In genomic region chr12:17253069-17253468, GRCm38 (mm10) we compare ENCODE assay signal across 8 mouse cellular contexts. TPM values are rescaled to one million over a fixed set of nuclear protein-coding genes. Genes with fewer than 3 reads are reported as not detected.
DNase-seq lines count a peak whose midpoint lies in the region; ATAC-seq and TF ChIP-seq lines count a peak whose summit lies in the region.

No protein-coding gene starts in this region.

- 13% methylated on average over 9 of the region's 9 CpGs for WGBS in intestine, postnatal 0 days
- 10% methylated on average over 9 of the region's 9 CpGs for WGBS in limb, embryonic 10.5 days
- WGBS in midbrain, embryonic 16.5 days, result 19% methylated on average over 9 of the region's 9 CpGs

- H3K27me3 ChIP-seq in intestine, postnatal 0 days (replicated peaks; ENCODE audit: control insufficient read depth, insufficient read depth, low read length), result no peaks in the 10 kb centered on the region
- peaks cover 47% of the 10 kb centered on the region for H3K27me3 ChIP-seq in limb, embryonic 10.5 days (ENCODE audit: low read depth, poor library complexity, severe bottlenecking)
- H3K27me3 ChIP-seq in midbrain, embryonic 16.5 days (ENCODE audit: control insufficient read depth, insufficient read depth, low read depth, low read length), result no peaks in the 10 kb centered on the region; the same call in 1 of the 2 replicates
- H3K27me3 ChIP-seq in splenic B cell, adult 2 months (ENCODE audit: control insufficient read depth, insufficient read depth, low read length, poor library complexity, severe bottlenecking), result no peaks in the 10 kb centered on the region

- intact Hi-C loops in gastrocnemius, postnatal 36 days (cut with DNase I), result loop anchor here (10.0 kb wide), 1 partner anchor 448 kb away; the partner anchor contains the start of gene Greb1

- no peak overlapping the region for H3K4me3 ChIP-seq in intestine, postnatal 0 days (ENCODE audit: low read depth, low read length)
- H3K4me3 ChIP-seq in limb, embryonic 10.5 days, result 0 out of 2 replicates have a peak overlapping the region, but pooled peaks have one; percentile 5
- peak overlapping the region; percentile 24 for H3K4me3 ChIP-seq in midbrain, embryonic 16.5 days (ENCODE audit: low read depth, low read length)

- H3K9me3 ChIP-seq in intestine, postnatal 0 days (ENCODE audit: control insufficient read depth), result no peaks in the 10 kb centered on the region
- H3K9me3 ChIP-seq in limb, embryonic 10.5 days (replicated peaks), result no peaks in the 10 kb centered on the region
- H3K9me3 ChIP-seq in midbrain, embryonic 16.5 days (replicated peaks; ENCODE audit: control insufficient read depth, low read length, poor library complexity, severe bottlenecking), result no peaks in the 10 kb centered on the region

- no peak overlapping the region for H3K27ac ChIP-seq in intestine, postnatal 0 days (ENCODE audit: low read depth, low read length)
- no peak overlapping the region for H3K27ac ChIP-seq in limb, embryonic 10.5 days
- no peak overlapping the region; the same call in 1 of the 2 replicates for H3K27ac ChIP-seq in midbrain, embryonic 16.5 days (ENCODE audit: low read length)

- peak; percentile 74 for DNase-seq in A20 (ENCODE audit: low read depth, low spot score)
- peak; percentile 57 to 60 for DNase-seq in adrenal gland, adult 18-20 months (ENCODE audit: low spot score in 2 of 2)
- peak; percentile 75 for DNase-seq in embryo, embryonic 11 days
- peak; percentile 30 to 38 for DNase-seq in gastrocnemius, postnatal 36 days
- DNase-seq in limb, embryonic 10.5 days (ENCODE audit: low spot score), result peak; percentile 75
- peak; percentile 77 for DNase-seq in splenic B cell, adult 2 months (ENCODE audit: low read depth, low spot score)

- no peaks in the 10 kb centered on the region for H3K4me1 ChIP-seq in intestine, postnatal 0 days (replicated peaks; ENCODE audit: control insufficient read depth, insufficient read depth, low read length)
- 0 out of 2 replicates have a peak, but pooled peaks cover 9% of the 10 kb centered on the region for H3K4me1 ChIP-seq in limb, embryonic 10.5 days
- peaks cover 4% of the 10 kb centered on the region; the same call in 1 of the 2 replicates for H3K4me1 ChIP-seq in midbrain, embryonic 16.5 days (ENCODE audit: control insufficient read depth, insufficient read depth, low read length)

- H3K9ac ChIP-seq in intestine, postnatal 0 days (ENCODE audit: low read depth, low read length), result no peak overlapping the region
- peak overlapping the region; percentile 42; the same call in 1 of the 2 replicates for H3K9ac ChIP-seq in midbrain, embryonic 16.5 days (ENCODE audit: low read depth, low read length)

- peak overlapping the region; percentile 40 for H3K4me2 ChIP-seq in intestine, postnatal 0 days (replicated peaks; ENCODE audit: low read depth)
- H3K4me2 ChIP-seq in midbrain, embryonic 16.5 days (ENCODE audit: low read length), result peak overlapping the region; percentile 58

- no peaks in the 10 kb centered on the region for H3K36me3 ChIP-seq in intestine, postnatal 0 days (ENCODE audit: control insufficient read depth, insufficient read depth)
- no peaks in the 10 kb centered on the region for H3K36me3 ChIP-seq in limb, embryonic 10.5 days
- no peaks in the 10 kb centered on the region for H3K36me3 ChIP-seq in midbrain, embryonic 16.5 days (ENCODE audit: control insufficient read depth, insufficient read depth, low read length)
- H3K36me3 ChIP-seq in splenic B cell, adult 2 months (ENCODE audit: control insufficient read depth, insufficient read depth, low read length, poor library complexity, severe bottlenecking), result no peaks in the 10 kb centered on the region

- TF ChIP-seq CTCF in intestine, postnatal 0 days (IDR thresholded peaks at IDR 0.05; ENCODE audit: low read depth), result peak; percentile 80

- ATAC-seq in intestine, postnatal 0 days, result 0 out of 2 replicates have a peak, but pooled peaks have one; percentile 35
- peak; percentile 61 for ATAC-seq in midbrain, embryonic 16.5 days

RNA-seq across cellular contexts. Expression of gene Pdia6, which starts 13.3 kb away (rescaled TPM):
- 100 to 1,000 TPM; 175 to 178 TPM for total RNA-seq in adrenal gland, adult 18-20 months (2021)
- 10 to 100 TPM; 40.6 to 45.2 TPM for total RNA-seq in gastrocnemius, postnatal 36 days (2021)
- 171 and 184 TPM in 2 replicates for polyA plus RNA-seq in intestine, postnatal 0 days (2015; fragmentation: Nextera tagmentation; extraction: Ambion mirVana)
- polyA plus RNA-seq in limb, embryonic 10.5 days (2016; fragmentation: Nextera tagmentation; extraction: Ambion mirVana), result 641 and 657 TPM in 2 replicates
- 273 and 301 TPM in 2 replicates for polyA plus RNA-seq in midbrain, embryonic 16.5 days (2015; fragmentation: Nextera tagmentation; extraction: Ambion mirVana)
